Comparison of ENCODE assay signal across 8 mouse cellular contexts in the genomic region with DNA sequence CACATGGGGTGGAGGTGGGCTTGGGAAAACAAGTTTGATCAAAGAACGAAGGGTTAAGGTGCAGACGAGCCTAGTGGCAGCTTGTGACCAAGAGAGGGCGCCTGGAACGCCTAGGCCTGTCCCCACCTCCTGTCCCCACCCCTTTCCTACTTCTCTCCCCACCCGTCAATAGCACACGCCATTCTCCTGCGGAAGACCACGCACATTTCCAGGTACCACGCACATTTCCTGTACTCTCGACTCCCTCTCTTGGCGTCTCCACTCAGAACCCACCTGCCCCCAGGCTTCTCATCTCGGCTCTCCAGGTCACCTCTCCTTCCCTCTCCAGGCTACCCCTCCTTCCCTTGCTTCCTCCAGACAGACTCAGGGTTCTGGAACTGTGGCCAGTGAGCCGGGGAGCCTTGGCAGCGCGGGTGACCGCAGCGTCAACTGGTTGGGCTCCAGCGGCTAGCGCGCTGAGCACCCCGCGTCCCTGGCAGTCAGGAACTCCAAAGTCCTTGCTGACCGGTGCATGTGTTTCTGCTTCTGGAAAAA. TPM values are rescaled to one million over a fixed set of nuclear protein-coding genes. Genes with fewer than 3 reads are reported as not detected.
A peak's percentile ranks its signal among the peaks of the same experiment; 100 is the strongest.
DNase-seq lines count a peak whose midpoint lies in the region; ATAC-seq and TF ChIP-seq lines count a peak whose summit lies in the region.

No protein-coding gene starts in this region.

- H3K4me1 ChIP-seq in embryonic facial prominence, embryonic 13.5 days: peaks cover 75% of the 10 kb centered on the region
- peaks cover 50% of the 10 kb centered on the region for H3K4me1 ChIP-seq in heart, embryonic 12.5 days (replicated peaks)
- peaks cover 66% of the 10 kb centered on the region for H3K4me1 ChIP-seq in kidney, embryonic 14.5 days (ENCODE audit: control insufficient read depth, insufficient read depth, low read length)
- H3K4me1 ChIP-seq in liver, embryonic 14.5 days (replicated peaks; ENCODE audit: control insufficient read depth in 2 of 2, insufficient read depth in 2 of 2, low read length in 1 of 2): peaks cover 11 to 20% of the 10 kb centered on the region in 2 experiments
- H3K4me1 ChIP-seq in stomach, postnatal 0 days (replicated peaks; ENCODE audit: control insufficient read depth, insufficient read depth): peaks cover 21% of the 10 kb centered on the region

- H3K9ac ChIP-seq in embryonic facial prominence, embryonic 13.5 days: peak overlapping the region; percentile 80
- peak overlapping the region; percentile 63 for H3K9ac ChIP-seq in heart, embryonic 12.5 days
- H3K9ac ChIP-seq in kidney, embryonic 14.5 days (ENCODE audit: low read depth, low read length): peak overlapping the region; percentile 71
- peak overlapping the region; percentile 50 for H3K9ac ChIP-seq in liver, embryonic 14.5 days (replicated peaks)
- H3K9ac ChIP-seq in stomach, postnatal 0 days (ENCODE audit: low read length): peak overlapping the region; percentile 63

- DNase-seq in CD4-positive helper T cell, adult 2 months (ENCODE audit: low read depth, low spot score): peak; percentile 76
- DNase-seq in adrenal gland, postnatal 10 days: peak; percentile 82
- DNase-seq in liver, embryonic 14.5 days (ENCODE audit: low read depth in 3 of 3, low spot score in 3 of 3): no peak
- peak; percentile 78 for DNase-seq in naive thymus-derived CD4-positive, alpha-beta T cell, adult 2 months (ENCODE audit: low read depth)
- peak; percentile 80 for DNase-seq in stomach, postnatal 0 days (ENCODE audit: low spot score)

- peak overlapping the region; percentile 81 for H3K27ac ChIP-seq in embryonic facial prominence, embryonic 13.5 days
- 0 out of 2 replicates have a peak overlapping the region, but pooled peaks have one; percentile 40 for H3K27ac ChIP-seq in heart, embryonic 12.5 days (ENCODE audit: poor library complexity, severe bottlenecking)
- H3K27ac ChIP-seq in kidney, embryonic 14.5 days (ENCODE audit: low read depth, low read length): peak overlapping the region; percentile 78; the same call in 1 of the 2 replicates
- no peak overlapping the region for H3K27ac ChIP-seq in liver, embryonic 14.5 days
- H3K27ac ChIP-seq in stomach, postnatal 0 days (replicated peaks): peak overlapping the region; percentile 78

- TF ChIP-seq EP300 in liver, embryonic 14.5 days (IDR thresholded peaks at IDR 0.05; ENCODE audit: low read depth): no peak
- no peak for TF ChIP-seq EP300 in stomach, postnatal 0 days (optimal IDR thresholded peaks at IDR 0.05)

- ATAC-seq in embryonic facial prominence, embryonic 13.5 days (ENCODE audit: insufficient number of reproducible peaks, insufficient read depth, low FRiP score, low TSS enrichment, low read depth): no peak; the same call in 1 of the 2 replicates
- ATAC-seq in heart, embryonic 12.5 days (ENCODE audit: insufficient number of reproducible peaks, low FRiP score): peak; percentile 58
- ATAC-seq in kidney, embryonic 14.5 days (ENCODE audit: low FRiP score, low TSS enrichment): peak; percentile 45
- peak; percentile 36; the same call in 1 of the 2 replicates for ATAC-seq in liver, embryonic 14.5 days (ENCODE audit: insufficient read depth)
- peak; percentile 49; the same call in 1 of the 2 replicates for ATAC-seq in stomach, postnatal 0 days (ENCODE audit: low FRiP score, low TSS enrichment)

- no peaks in the 10 kb centered on the region for H3K9me3 ChIP-seq in embryonic facial prominence, embryonic 13.5 days
- H3K9me3 ChIP-seq in heart, embryonic 12.5 days (replicated peaks): no peaks in the 10 kb centered on the region
- H3K9me3 ChIP-seq in kidney, embryonic 14.5 days (ENCODE audit: control insufficient read depth, low read length): no peaks in the 10 kb centered on the region
- no peaks in the 10 kb centered on the region for H3K9me3 ChIP-seq in liver, embryonic 14.5 days (ENCODE audit: control insufficient read depth, low read length)
- H3K9me3 ChIP-seq in stomach, postnatal 0 days (ENCODE audit: control insufficient read depth, low read length): no peaks in the 10 kb centered on the region

- 0 out of 2 replicates have a peak, but pooled peaks cover 5% of the 10 kb centered on the region for H3K36me3 ChIP-seq in embryonic facial prominence, embryonic 13.5 days
- H3K36me3 ChIP-seq in heart, embryonic 12.5 days: no peaks in the 10 kb centered on the region
- no peaks in the 10 kb centered on the region for H3K36me3 ChIP-seq in kidney, embryonic 14.5 days (ENCODE audit: control insufficient read depth, insufficient read depth, low read length)
- H3K36me3 ChIP-seq in liver, embryonic 14.5 days (replicated peaks; ENCODE audit: control insufficient read depth, insufficient read depth, low read depth): no peaks in the 10 kb centered on the region
- no peaks in the 10 kb centered on the region for H3K36me3 ChIP-seq in stomach, postnatal 0 days (ENCODE audit: control insufficient read depth, insufficient read depth, low read length)

- WGBS in embryonic facial prominence, embryonic 13.5 days: under 1% methylated on average over 23 of the region's 23 CpGs
- under 1% methylated on average over 23 of the region's 23 CpGs for WGBS in heart, embryonic 12.5 days
- under 1% methylated on average over 23 of the region's 23 CpGs for WGBS in kidney, embryonic 14.5 days
- 1% methylated on average over 23 of the region's 23 CpGs for WGBS in liver, embryonic 14.5 days (ENCODE audit: insufficient replicate concordance)
- WGBS in stomach, postnatal 0 days: 1% methylated on average over 23 of the region's 23 CpGs

- H3K4me3 ChIP-seq in embryonic facial prominence, embryonic 13.5 days: peak overlapping the region; percentile 56
- peak overlapping the region; percentile 54 for H3K4me3 ChIP-seq in heart, embryonic 12.5 days
- peak overlapping the region; percentile 47 for H3K4me3 ChIP-seq in kidney, embryonic 14.5 days (ENCODE audit: low read length)
- peak overlapping the region; percentile 52 to 73 for H3K4me3 ChIP-seq in liver, embryonic 14.5 days (ENCODE audit: insufficient read depth in 1 of 2, low read depth in 2 of 2, low read length in 2 of 2)
- H3K4me3 ChIP-seq in stomach, postnatal 0 days (ENCODE audit: low read depth, low read length): peak overlapping the region; percentile 55

- H3K4me2 ChIP-seq in embryonic facial prominence, embryonic 13.5 days: peak overlapping the region; percentile 89
- H3K4me2 ChIP-seq in heart, embryonic 12.5 days: peak overlapping the region; percentile 79
- peak overlapping the region; percentile 71 for H3K4me2 ChIP-seq in kidney, embryonic 14.5 days (replicated peaks; ENCODE audit: low read depth, low read length)
- peak overlapping the region; percentile 78 for H3K4me2 ChIP-seq in liver, embryonic 14.5 days (ENCODE audit: low read depth)
- H3K4me2 ChIP-seq in stomach, postnatal 0 days (replicated peaks; ENCODE audit: low read depth): peak overlapping the region; percentile 81

- peak; percentile 78 for TF ChIP-seq CTCF in liver, embryonic 14.5 days (IDR thresholded peaks at IDR 0.05; ENCODE audit: low read depth)
- peak; percentile 81 for TF ChIP-seq CTCF in stomach, postnatal 0 days (IDR thresholded peaks at IDR 0.05; ENCODE audit: low read depth)

- H3K27me3 ChIP-seq in embryonic facial prominence, embryonic 13.5 days: no peaks in the 10 kb centered on the region
- no peaks in the 10 kb centered on the region for H3K27me3 ChIP-seq in heart, embryonic 12.5 days (replicated peaks)
- H3K27me3 ChIP-seq in kidney, embryonic 14.5 days (ENCODE audit: control insufficient read depth, insufficient read depth, low read length): no peaks in the 10 kb centered on the region
- H3K27me3 ChIP-seq in liver, embryonic 14.5 days (ENCODE audit: control insufficient read depth, insufficient read depth, low read length): peaks cover 9% of the 10 kb centered on the region
- no peaks in the 10 kb centered on the region for H3K27me3 ChIP-seq in stomach, postnatal 0 days (ENCODE audit: control insufficient read depth, insufficient read depth, low read length)

RNA-seq across cellular contexts. Expression of gene Abhd14a, which starts 1.1 kb away (rescaled TPM):
- 10 to 100 TPM; 20.6 to 24.6 TPM for total RNA-seq in adrenal gland, postnatal 10 days (2021)
- polyA plus RNA-seq in embryonic facial prominence, embryonic 13.5 days (2015; fragmentation: Nextera tagmentation; extraction: Ambion mirVana): 74.4 and 75.2 TPM in 2 replicates
- polyA plus RNA-seq in heart, embryonic 12.5 days (2016; fragmentation: Nextera tagmentation; extraction: Ambion mirVana): 39.7 and 44.4 TPM in 2 replicates
- polyA plus RNA-seq in kidney, embryonic 14.5 days (2014; fragmentation: Nextera tagmentation; extraction: Ambion mirVana): 50.2 and 58.8 TPM in 2 replicates
- 14.4 and 16.4 TPM in 2 replicates for polyA plus RNA-seq in liver, embryonic 14.5 days (2012; rRNA removed)
- 14.3 and 16.3 TPM in 2 replicates for polyA plus RNA-seq in liver, embryonic 14.5 days (2014; fragmentation: Nextera tagmentation; extraction: Ambion mirVana)
- polyA plus RNA-seq in stomach, postnatal 0 days (2015; fragmentation: Nextera tagmentation; extraction: Ambion mirVana): 23.1 and 23.2 TPM in 2 replicates

RNA-seq across cellular contexts. Expression of gene Abhd14b, which starts 1.3 kb away (rescaled TPM):
- total RNA-seq in adrenal gland, postnatal 10 days (2021): 10 to 100 TPM; 30.7 to 32.6 TPM
- polyA plus RNA-seq in embryonic facial prominence, embryonic 13.5 days (2015; fragmentation: Nextera tagmentation; extraction: Ambion mirVana): 21.4 and 23.4 TPM in 2 replicates
- polyA plus RNA-seq in heart, embryonic 12.5 days (2016; fragmentation: Nextera tagmentation; extraction: Ambion mirVana): 4.8 and 5.1 TPM in 2 replicates
- 18.7 and 25.6 TPM in 2 replicates for polyA plus RNA-seq in kidney, embryonic 14.5 days (2014; fragmentation: Nextera tagmentation; extraction: Ambion mirVana)
- polyA plus RNA-seq in liver, embryonic 14.5 days (2012; rRNA removed): 17.3 and 23.7 TPM in 2 replicates
- 24.9 and 25.2 TPM in 2 replicates for polyA plus RNA-seq in liver, embryonic 14.5 days (2014; fragmentation: Nextera tagmentation; extraction: Ambion mirVana)
- polyA plus RNA-seq in stomach, postnatal 0 days (2015; fragmentation: Nextera tagmentation; extraction: Ambion mirVana): 39.0 and 46.0 TPM in 2 replicates

RNA-seq across cellular contexts. Expression of gene Pcbp4, which starts 4.5 kb away (rescaled TPM):
- 10 to 100 TPM; 28.6 to 42.5 TPM for total RNA-seq in adrenal gland, postnatal 10 days (2021)
- 128 and 133 TPM in 2 replicates for polyA plus RNA-seq in embryonic facial prominence, embryonic 13.5 days (2015; fragmentation: Nextera tagmentation; extraction: Ambion mirVana)
- polyA plus RNA-seq in heart, embryonic 12.5 days (2016; fragmentation: Nextera tagmentation; extraction: Ambion mirVana): 96.9 and 109 TPM in 2 replicates
- 129 and 147 TPM in 2 replicates for polyA plus RNA-seq in kidney, embryonic 14.5 days (2014; fragmentation: Nextera tagmentation; extraction: Ambion mirVana)
- 11.3 and 18.3 TPM in 2 replicates for polyA plus RNA-seq in liver, embryonic 14.5 days (2012; rRNA removed)
- 5.6 and 5.7 TPM in 2 replicates for polyA plus RNA-seq in liver, embryonic 14.5 days (2014; fragmentation: Nextera tagmentation; extraction: Ambion mirVana)
- polyA plus RNA-seq in stomach, postnatal 0 days (2015; fragmentation: Nextera tagmentation; extraction: Ambion mirVana): 16.8 and 20.3 TPM in 2 replicates

RNA-seq across cellular contexts. Expression of gene Acy1, which starts 10.4 kb away (rescaled TPM):
- 10 to 100 TPM; 21.3 to 23.1 TPM for total RNA-seq in adrenal gland, postnatal 10 days (2021)
- 51.8 and 55.0 TPM in 2 replicates for polyA plus RNA-seq in embryonic facial prominence, embryonic 13.5 days (2015; fragmentation: Nextera tagmentation; extraction: Ambion mirVana)
- 26.9 and 27.1 TPM in 2 replicates for polyA plus RNA-seq in heart, embryonic 12.5 days (2016; fragmentation: Nextera tagmentation; extraction: Ambion mirVana)
- polyA plus RNA-seq in kidney, embryonic 14.5 days (2014; fragmentation: Nextera tagmentation; extraction: Ambion mirVana): 41.1 and 44.5 TPM in 2 replicates
- polyA plus RNA-seq in liver, embryonic 14.5 days (2012; rRNA removed): 13.6 and 19.5 TPM in 2 replicates
- 26.7 and 26.8 TPM in 2 replicates for polyA plus RNA-seq in liver, embryonic 14.5 days (2014; fragmentation: Nextera tagmentation; extraction: Ambion mirVana)
- polyA plus RNA-seq in stomach, postnatal 0 days (2015; fragmentation: Nextera tagmentation; extraction: Ambion mirVana): 20.7 and 23.9 TPM in 2 replicates

RNA-seq across cellular contexts. Expression of gene Gpr62, which starts 17.2 kb away (rescaled TPM):
- total RNA-seq in adrenal gland, postnatal 10 days (2021): under 1 TPM; 0.27 to 0.48 TPM
- 0.53 TPM in 1 of 2 replicates, not detected in the other for polyA plus RNA-seq in embryonic facial prominence, embryonic 13.5 days (2015; fragmentation: Nextera tagmentation; extraction: Ambion mirVana)
- 0.41 and 0.46 TPM in 2 replicates for polyA plus RNA-seq in heart, embryonic 12.5 days (2016; fragmentation: Nextera tagmentation; extraction: Ambion mirVana)
- 0.37 and 0.66 TPM in 2 replicates for polyA plus RNA-seq in kidney, embryonic 14.5 days (2014; fragmentation: Nextera tagmentation; extraction: Ambion mirVana)
- polyA plus RNA-seq in liver, embryonic 14.5 days (2012; rRNA removed): not detected in 2 replicates
- not detected in 2 replicates for polyA plus RNA-seq in liver, embryonic 14.5 days (2014; fragmentation: Nextera tagmentation; extraction: Ambion mirVana)
- polyA plus RNA-seq in stomach, postnatal 0 days (2015; fragmentation: Nextera tagmentation; extraction: Ambion mirVana): 0.15 and 0.23 TPM in 2 replicates

Comparison
In these comparisons a context has a peak if more than half of its experiments do, and no peak if none do; other contexts are left out.
1. DNase-seq: peak in CD4-positive helper T cell, adult 2 months (single experiment), adrenal gland, postnatal 10 days (single experiment), naive thymus-derived CD4-positive, alpha-beta T cell, adult 2 months (single experiment) and stomach, postnatal 0 days (single experiment); none in liver, embryonic 14.5 days (0 of 3).
2. Peak in every context shown above with its lines, with median percentiles within 50 percentile points of each other: H3K4me2 ChIP-seq, H3K4me3 ChIP-seq and H3K9ac ChIP-seq.